Mouse (Mus musculus) frontal cortex, adult (tissue): ENCODE measurements around the gene Pold2.

Experiments used
- ATAC-seq: cut with Nextera tagmentation; 2 replicates; pipeline ENCODE4 v1.9.2; 2017; ENCODE audit warnings: mild to moderate bottlenecking, moderate library complexity, mixed read lengths; ENCODE audit not compliant: low TSS enrichment

Gene Pold2

DNA sequence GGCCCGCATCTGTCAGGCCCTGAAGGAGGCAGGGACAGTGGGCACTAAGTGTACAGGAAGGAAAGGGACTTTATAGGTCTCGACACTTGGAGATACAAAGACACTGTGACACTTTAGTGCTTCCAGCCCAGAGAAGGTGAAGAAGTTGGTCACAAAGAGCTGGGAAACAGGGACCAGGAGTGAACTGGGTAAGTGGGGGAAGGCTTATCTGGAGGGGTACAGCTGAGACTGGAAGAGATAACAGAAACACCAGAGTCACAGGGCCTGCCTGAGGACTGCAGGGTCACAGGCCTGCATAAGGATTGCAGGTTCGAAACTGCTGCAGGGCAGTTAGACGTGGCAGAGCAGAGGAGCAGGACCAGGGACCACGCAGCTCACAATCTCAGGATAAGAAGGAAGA, 50.2 kb downstream of the Pold2 start:
- ATAC-seq, result no peak

GRCm38 (mm10) chr11:5825432-5825831, 52.7 kb downstream of the Pold2 start:
- no peak for ATAC-seq
